Mouse (Mus musculus): ENCODE data around the gene Olfr1333.
"Not testable (repeated sequence)": the region's sequence is repeated elsewhere in the genome, so short reads cannot be mapped to it uniquely, and the experiment has no call there.

Gene Olfr1333
- long read RNA-seq, experiment 1 = 0 reads
- long read RNA-seq, experiment 2 = 0 reads

- intact Hi-C loops (cut with DNase I) = no loop called here
These were observed at the start of gene Olfr1333 for GRCm38 (mm10) chr4:118836179-118836578. Gene Olfr1333 (minus strand): TSS chr4:118836279.

- intact Hi-C loops (cut with DNase I) = no loop called here
These were observed 31.5 kb upstream of the Olfr1333 start for GRCm38 (mm10) chr4:118867566-118867965.

GRCm38 (mm10) chr4:118864349-118864748 lies 28.3 kb upstream of the Olfr1333 start, which contains the start of gene Olfr1331:
Gene Olfr1331 (plus strand): TSS chr4:118864649.
- intact Hi-C loops (cut with DNase I) = no loop called here

- intact Hi-C loops (cut with DNase I) = no loop called here
These were observed 26.6 kb upstream of the Olfr1333 start for GRCm38 (mm10) chr4:118862704-118863103.

GRCm38 (mm10) chr4:118861791-118862190 lies 25.7 kb upstream of the Olfr1333 start:
- intact Hi-C loops (cut with DNase I) = no loop called here

- intact Hi-C loops (cut with DNase I) = no loop called here
These were observed 17.2 kb downstream of the Olfr1333 start for GRCm38 (mm10) chr4:118818921-118819320.

- intact Hi-C loops (cut with DNase I) = no loop called here
These were observed 26.2 kb downstream of the Olfr1333 start, which contains the start of gene Olfr1335 for GRCm38 (mm10) chr4:118809844-118810243. Gene Olfr1335 (minus strand): TSS chr4:118809944.

- intact Hi-C loops (cut with DNase I) = not testable (repeated sequence)
These were observed 43.3 kb downstream of the Olfr1333 start for GRCm38 (mm10) chr4:118792796-118793195.

- intact Hi-C loops (cut with DNase I) = no loop called here
These were observed 53.6 kb downstream of the Olfr1333 start, which contains the start of gene Olfr1337 for GRCm38 (mm10) chr4:118782486-118782885. Gene Olfr1337 (minus strand): TSS chr4:118782586.

All from adrenal gland (tissue).